Mouse (Mus musculus) spleen, adult 2 months (tissue): ENCODE measurements around the gene Pigg. TPM values are rescaled to one million over a fixed set of nuclear protein-coding genes. Genes with fewer than 3 reads are reported as not detected.

Source experiments
- DNase-seq, 2 experiments: peaks; one replicate each; pipeline versions ENCODE4 v3.0.0 to v3.0.0-alpha.2; 2012 to 2021; ENCODE audit warnings: low spot score in 2 of 2, low read depth in 1 of 2
- H3K27ac ChIP-seq: fragments of 200-500 bp; 2 replicates; pipeline ENCODE4 v1.5.1; 2012; ENCODE audit warnings: low read length, inconsistent platforms; ENCODE audit not compliant: insufficient read depth
- H3K27me3 ChIP-seq: fragments of 200-500 bp; 2 replicates; pipeline ENCODE4 v1.6.1; 2012; ENCODE audit warnings: mild to moderate bottlenecking, moderate library complexity, low read length, inconsistent platforms; ENCODE audit not compliant: control insufficient read depth, insufficient read depth
- H3K36me3 ChIP-seq: fragments of 200-500 bp; 2 replicates; pipeline ENCODE4 v1.6.1; 2012; ENCODE audit warnings: mild to moderate bottlenecking, low read length, inconsistent platforms; ENCODE audit not compliant: control insufficient read depth, insufficient read depth
- H3K4me1 ChIP-seq: fragments of 200-500 bp; 2 replicates; pipeline ENCODE4 v1.6.1; 2011; ENCODE audit warnings: inconsistent platforms; ENCODE audit not compliant: control insufficient read depth, insufficient read depth, insufficient read length
- H3K4me3 ChIP-seq: fragments of 200-500 bp; 2 replicates; pipeline ENCODE4 v1.5.1; 2011; ENCODE audit warnings: mild to moderate bottlenecking, inconsistent platforms; ENCODE audit not compliant: insufficient read depth, insufficient read length; ENCODE audit errors: extremely low read depth
- CTCF ChIP-seq: fragments of 200-500 bp; IDR thresholded peaks from 2 replicates; pipeline ENCODE4 v1.5.1; 2011; ENCODE audit warnings: mild to moderate bottlenecking, inconsistent platforms; ENCODE audit not compliant: insufficient read depth, insufficient read length, insufficient replicate concordance; ENCODE audit errors: extremely low read depth
- POLR2A ChIP-seq: fragments of 200-500 bp; IDR thresholded peaks from 2 replicates; pipeline ENCODE4 v1.6.1; 2011; ENCODE audit warnings: low read depth, low read length, inconsistent platforms
- WGBS: fragments of 180-500 bp; shearing (Covaris S2); methylation state at CpG from one replicate; pipeline ENCODE4 v1.1.7; 2018; 5-methylcytosine and 5-hydroxymethylcytosine counted together
- polyA plus RNA-seq: library from polyadenylated mRNA; depleted of rRNA; stranded (reverse); fragments of >200 nt; gene quantifications from 2 replicates; pipeline ENCODE4 v1.2.3, GENCODE M21; 2012

Pigg gene
- polyA plus RNA-seq, 1 experiment = 2.4 TPM

DNA sequence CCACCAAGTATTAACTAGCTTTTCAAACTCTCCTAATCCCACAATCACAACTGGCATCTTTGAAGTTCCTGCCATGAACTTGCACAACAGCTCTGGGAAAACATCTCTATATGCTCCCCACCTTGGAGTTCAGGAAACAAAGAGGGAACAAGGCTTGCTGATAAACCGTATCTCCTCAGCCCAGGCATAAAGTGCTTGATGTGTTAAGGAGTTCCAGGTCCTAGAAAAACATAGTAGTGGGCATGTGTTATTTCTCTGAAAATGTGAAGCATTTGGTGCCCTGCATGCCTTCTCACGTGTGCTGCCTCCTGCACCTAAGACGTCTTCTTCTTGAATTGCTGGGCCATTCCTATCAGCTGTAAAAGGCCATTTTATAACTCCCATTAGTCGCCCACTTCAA, 25.0 kb downstream of the Pigg start:
- WGBS = 72% methylated on average over 4 of the region's 4 CpGs

GRCm38 (mm10) chr5:108338049-108338448, 25.6 kb downstream of the Pigg start:
- H3K4me1 ChIP-seq = no peaks in the 10 kb centered on the region
- 75% methylated on average over 3 of the region's 3 CpGs for WGBS
- no peak overlapping the region for H3K27ac ChIP-seq
- no peak for DNase-seq
- TF ChIP-seq CTCF (no peak), POLR2A (no peak)
- H3K4me3 ChIP-seq = no peak overlapping the region
- H3K36me3 ChIP-seq = peaks cover 9% of the 10 kb centered on the region
- H3K27me3 ChIP-seq = no peaks in the 10 kb centered on the region

More for the DNA sequence above, 25.0 kb downstream of the Pigg start:
- Histone ChIP-seq H3K36me3 (peaks cover 10% of the 10 kb centered on the region), H3K4me3 (no peak overlapping the region), H3K27ac (no peak overlapping the region), H3K27me3 (no peaks in the 10 kb centered on the region), H3K4me1 (no peaks in the 10 kb centered on the region)
- DNase-seq = no peak
- no peak for TF ChIP-seq POLR2A
- no peak for TF ChIP-seq CTCF

- Histone ChIP-seq H3K4me1 (no peaks in the 10 kb centered on the region), H3K27me3 (no peaks in the 10 kb centered on the region), H3K27ac (no peak overlapping the region), H3K36me3 (peaks cover 11% of the 10 kb centered on the region), H3K4me3 (no peak overlapping the region)
- WGBS = 95% methylated on average over 4 of the region's 4 CpGs
- no peak for TF ChIP-seq POLR2A
- TF ChIP-seq CTCF = no peak
- no peak for DNase-seq
These were observed 31.3 kb downstream of the Pigg start for GRCm38 (mm10) chr5:108343680-108344170.

GRCm38 (mm10) chr5:108345313-108346071, 33.1 kb downstream of the Pigg start:
- WGBS = 66% methylated on average over 10 of the region's 10 CpGs
- H3K27me3 ChIP-seq = no peaks in the 10 kb centered on the region
- TF ChIP-seq CTCF (no peak), POLR2A (no peak)
- peaks cover 9% of the 10 kb centered on the region for H3K36me3 ChIP-seq
- H3K4me1 ChIP-seq = no peaks in the 10 kb centered on the region
- H3K27ac ChIP-seq = no peak overlapping the region
- no peak overlapping the region for H3K4me3 ChIP-seq
- no peak for DNase-seq

DNA sequence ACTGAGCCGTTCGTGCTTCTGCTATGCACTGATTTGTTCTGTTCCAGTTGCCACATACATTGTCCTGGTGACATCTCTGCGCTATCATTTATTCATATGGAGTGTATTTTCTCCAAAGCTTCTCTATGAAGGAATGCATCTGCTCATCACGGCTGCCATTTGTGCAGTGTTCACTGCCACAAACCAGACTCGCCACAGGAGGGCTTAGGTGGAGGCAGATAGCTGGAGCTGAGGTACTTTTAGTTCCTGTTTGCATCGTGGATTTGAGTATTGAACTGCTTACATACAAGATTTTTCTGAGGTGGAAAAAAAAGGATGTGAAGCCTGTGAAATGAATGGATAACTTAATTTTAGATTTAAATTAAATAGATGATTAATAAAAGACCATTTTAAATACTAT, 35.4 kb downstream of the Pigg start:
- H3K4me1 ChIP-seq = no peaks in the 10 kb centered on the region
- H3K36me3 ChIP-seq = peaks cover 9% of the 10 kb centered on the region
- no peaks in the 10 kb centered on the region for H3K27me3 ChIP-seq
- H3K4me3 ChIP-seq = no peak overlapping the region
- DNase-seq = no peak
- H3K27ac ChIP-seq = no peak overlapping the region
- TF ChIP-seq POLR2A (no peak), CTCF (no peak)
- 75% methylated on average over 6 of the region's 6 CpGs for WGBS

GRCm38 (mm10) chr5:108349511-108350148, 37.2 kb downstream of the Pigg start:
- DNase-seq = no peak
- Histone ChIP-seq H3K27me3 (no peaks in the 10 kb centered on the region), H3K4me3 (no peak overlapping the region), H3K27ac (no peak overlapping the region), H3K36me3 (peaks cover 7% of the 10 kb centered on the region), H3K4me1 (no peaks in the 10 kb centered on the region)
- TF ChIP-seq CTCF (no peak), POLR2A (no peak)
- WGBS = 80% methylated on average over 9 of the region's 9 CpGs
